Mouse (Mus musculus) ovary, adult 2 months (tissue): ENCODE measurements around the gene Ptprb. TPM values are rescaled to one million over a fixed set of nuclear protein-coding genes. Genes with fewer than 3 reads are reported as not detected.

ENCODE experiments used
- polyA plus RNA-seq: library from polyadenylated mRNA; depleted of rRNA; stranded (reverse); fragments of >200 nt; gene quantifications from 2 replicates; pipeline ENCODE4 v1.2.3, GENCODE M21; 2012; rRNA removed

Gene Ptprb
- polyA plus RNA-seq, result 4.9 and 5.6 TPM in 2 replicates

DNA sequence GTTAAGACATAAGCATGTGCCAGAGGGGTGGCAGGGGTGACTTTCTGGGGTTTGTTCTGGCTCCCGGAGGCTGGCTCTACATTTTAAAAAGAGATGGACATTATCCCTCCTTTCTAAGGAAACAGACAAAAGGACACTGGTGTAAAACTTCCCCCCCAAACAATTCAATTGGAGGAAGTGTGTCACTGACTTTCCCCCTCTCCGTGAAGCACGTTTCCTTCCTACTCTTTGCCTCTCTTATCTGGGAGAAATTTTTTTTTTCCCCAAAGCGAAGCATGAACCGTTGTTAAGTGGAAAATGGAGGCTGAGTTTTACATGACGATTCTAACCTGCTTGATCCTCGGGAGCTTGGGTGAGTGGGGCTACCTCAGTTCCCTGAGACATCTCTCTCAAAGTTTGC, at the start of gene Ptprb:
Gene Ptprb (plus strand): TSS at position 244 of the 400 bp plus-strand sequence.

Other genes starting within 250 kb of the Ptprb start
- not detected in 2 replicates for gene 4933416C03Rik, start 161.6 kb upstream of the Ptprb start, polyA plus RNA-seq
- 26.0 and 33.2 TPM in 2 replicates for gene Kcnmb4, start 198.4 kb downstream of the Ptprb start, polyA plus RNA-seq